Mouse (Mus musculus) right cerebral cortex, adult 18-20 months (tissue): ENCODE measurements around the gene Rel.

Experiments
- DNase-seq: peaks from one replicate; pipeline ENCODE4 v3.0.0; 2022; ENCODE audit warnings: mixed read lengths

Gene Rel

GRCm38 (mm10) chr11:23741386-23741785 is 29.4 kb downstream of the Rel start:
- no peak for DNase-seq

- no peak for DNase-seq
These were observed 29.9 kb downstream of the Rel start for GRCm38 (mm10) chr11:23740895-23741294.

DNA sequence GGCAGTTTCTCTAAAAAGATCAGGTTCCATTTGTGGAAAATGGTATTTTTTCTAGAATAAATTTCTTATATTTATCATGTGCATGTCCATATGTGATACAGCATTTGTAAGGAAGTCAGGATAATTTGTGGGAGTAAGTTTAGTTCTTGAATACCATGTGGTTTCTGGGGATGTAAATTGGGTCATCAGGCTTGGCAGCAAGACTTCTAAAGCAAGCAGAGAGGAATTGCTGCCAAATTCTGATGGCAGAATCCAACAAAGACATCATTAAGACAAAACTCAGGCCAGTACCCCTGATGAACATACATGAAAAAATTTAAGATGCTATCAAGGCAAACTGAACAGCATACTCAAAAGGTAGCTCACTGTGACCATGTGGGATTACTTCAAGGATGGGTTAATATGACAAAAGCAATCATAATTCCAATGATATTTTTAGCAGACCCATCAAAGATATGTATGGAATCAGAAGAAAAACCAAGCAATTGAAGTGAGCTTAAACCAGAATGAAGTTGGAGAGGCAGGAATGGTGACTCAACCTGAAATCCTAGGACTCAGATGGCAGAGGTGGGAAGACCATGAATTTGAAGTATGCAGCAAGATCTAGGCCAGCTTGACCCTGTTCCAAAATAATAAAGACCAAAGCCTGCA is 34.8 kb downstream of the Rel start:
- DNase-seq: peak; percentile 25

DNA sequence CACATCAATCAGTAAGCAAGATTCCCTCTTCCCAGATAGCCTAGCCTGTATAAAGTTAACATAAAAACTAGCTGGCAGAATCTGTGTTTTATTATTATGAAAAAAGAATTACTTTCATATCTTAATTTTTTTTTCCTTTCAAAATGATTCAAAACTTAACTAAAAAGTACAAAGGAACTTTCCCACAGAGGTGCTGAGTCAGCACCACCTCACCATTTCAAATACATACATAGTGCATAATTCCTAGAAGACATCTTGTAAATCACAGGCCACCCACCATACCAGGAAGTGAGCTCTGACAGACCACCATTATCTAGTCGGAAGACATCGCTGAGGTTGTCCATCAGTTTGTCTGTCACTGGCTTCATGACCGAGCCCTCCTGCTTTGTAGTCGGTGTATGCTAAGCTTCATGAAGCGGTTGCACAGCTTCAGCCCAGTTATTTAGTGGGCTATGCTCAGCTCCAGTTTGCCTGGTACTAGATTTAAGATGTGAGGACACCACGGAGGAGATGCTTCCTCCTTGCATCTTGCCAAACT is 36.0 kb downstream of the Rel start:
- DNase-seq: no peak

- DNase-seq: no peak
These were observed 37.9 kb downstream of the Rel start for GRCm38 (mm10) chr11:23732840-23733239.

DNA sequence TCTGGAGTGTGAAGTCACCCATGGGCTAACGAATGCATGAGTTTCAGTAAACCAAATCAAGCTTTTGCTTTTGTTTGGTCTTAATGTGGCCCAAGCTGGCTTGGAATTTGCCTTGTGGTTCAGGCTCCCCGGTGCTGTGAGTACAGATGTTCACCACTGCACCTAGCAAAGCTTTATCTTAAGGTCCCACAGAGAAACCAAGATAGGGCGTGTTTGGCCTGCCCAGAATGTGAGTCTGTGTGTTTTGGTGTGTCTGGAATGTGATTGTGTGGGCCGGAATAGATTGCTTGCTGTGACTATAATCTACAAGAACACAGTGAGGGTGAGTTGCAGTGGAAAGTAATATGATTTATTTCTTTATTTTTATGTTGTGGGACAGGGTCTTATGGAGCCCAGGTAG is 40.6 kb downstream of the Rel start:
- no peak for DNase-seq

- no peak for DNase-seq
These were observed 42.6 kb downstream of the Rel start for GRCm38 (mm10) chr11:23728186-23728585.

DNA sequence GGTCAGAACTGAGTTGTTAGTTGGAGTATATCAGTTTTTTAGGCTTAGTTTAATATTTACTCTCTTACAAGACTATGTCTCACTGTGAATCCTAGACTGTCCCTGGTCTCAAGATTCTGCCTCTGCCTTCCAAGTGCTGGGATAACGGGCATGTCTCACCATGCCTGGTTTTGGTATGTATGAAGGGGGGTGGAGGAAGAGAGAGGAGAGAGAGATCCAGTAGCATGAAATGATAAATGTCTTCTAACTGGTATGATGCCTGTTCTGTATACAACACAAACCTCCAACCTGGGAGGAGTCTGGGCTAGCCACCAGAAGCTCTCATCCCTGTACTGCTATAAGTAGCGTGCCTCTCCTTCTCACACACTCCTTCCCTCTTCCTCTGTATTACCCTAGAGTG is 44.3 kb downstream of the Rel start:
- no peak for DNase-seq

DNA sequence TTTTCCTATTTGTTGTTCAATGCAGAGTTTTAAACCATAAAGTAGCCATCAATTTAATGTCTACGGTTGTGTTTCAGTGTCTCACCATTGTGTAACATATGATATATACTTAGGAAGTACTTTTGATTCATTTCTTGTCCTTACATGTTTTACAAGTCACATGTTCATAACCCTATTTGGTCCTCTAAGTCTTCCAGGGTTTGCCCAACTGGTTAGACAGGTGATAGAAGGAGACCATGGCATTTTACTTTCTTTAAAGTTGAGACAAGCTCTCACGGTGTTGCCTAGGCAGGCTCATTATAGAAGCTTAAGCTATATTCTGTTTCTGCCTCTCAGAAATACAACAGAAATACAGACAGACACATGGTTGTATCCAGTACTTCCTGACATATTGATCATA is 44.9 kb downstream of the Rel start:
- DNase-seq: no peak

- DNase-seq: no peak
These were observed 48.4 kb downstream of the Rel start for GRCm38 (mm10) chr11:23722326-23722725.

GRCm38 (mm10) chr11:23719825-23720224 is 50.9 kb downstream of the Rel start:
- DNase-seq: no peak

DNA sequence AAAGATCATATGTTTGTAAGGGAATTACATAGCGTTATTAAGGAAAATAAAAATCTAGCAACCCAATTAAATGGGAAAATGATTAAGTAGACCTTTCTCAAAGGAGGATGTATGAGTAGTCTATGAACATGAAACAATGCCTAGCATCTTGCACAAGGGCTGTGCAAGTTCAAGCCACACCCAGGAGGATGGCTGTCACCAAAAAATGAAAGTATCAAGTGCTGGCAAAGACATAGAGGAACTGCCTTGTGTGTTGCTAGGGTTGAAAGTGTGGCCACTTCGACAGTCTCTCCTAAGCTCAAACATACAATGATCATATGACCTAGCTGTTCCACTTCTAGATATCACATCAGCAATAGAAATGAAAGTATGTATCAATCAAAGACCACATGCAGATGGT is 51.9 kb downstream of the Rel start:
- no peak for DNase-seq

GRCm38 (mm10) chr11:23712299-23712698 is 58.5 kb downstream of the Rel start:
- no peak for DNase-seq

DNA sequence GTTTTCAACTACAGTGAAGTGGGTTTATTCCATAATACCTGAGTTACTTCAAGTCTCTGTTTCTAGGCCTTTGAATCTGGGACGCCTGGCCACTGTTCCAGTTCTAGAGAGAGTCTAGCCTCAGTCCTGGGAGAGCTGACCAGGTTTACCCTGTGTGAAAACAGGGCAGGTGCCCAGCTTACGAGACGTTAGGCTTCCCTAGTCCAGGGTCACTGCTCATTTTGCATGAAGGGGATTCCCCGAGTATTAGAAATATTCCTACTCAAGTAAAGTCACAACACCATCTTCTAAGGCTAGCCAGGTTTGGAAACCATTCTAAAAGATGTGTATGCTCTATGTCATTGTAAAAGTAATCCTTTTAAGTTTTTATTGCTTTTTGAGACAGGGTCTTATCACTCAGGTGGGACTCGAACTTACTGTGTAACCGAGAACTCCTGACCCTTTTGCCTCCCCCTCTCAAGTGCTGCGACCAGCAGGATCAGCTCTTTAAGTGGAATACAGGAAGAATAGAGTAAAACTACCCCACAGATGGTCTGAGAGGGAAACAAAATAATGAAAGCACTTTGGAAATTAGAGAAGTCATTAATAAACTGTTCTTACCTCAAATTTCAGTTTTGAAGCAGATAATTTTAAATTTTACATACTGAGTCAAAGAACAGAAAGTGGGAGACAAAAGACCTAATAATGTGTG is 66.0 kb downstream of the Rel start:
- DNase-seq: no peak

- no peak for DNase-seq
These were observed 68.9 kb downstream of the Rel start for GRCm38 (mm10) chr11:23701831-23702230.

GRCm38 (mm10) chr11:23699414-23700095 is 71.2 kb downstream of the Rel start:
- DNase-seq: no peak

GRCm38 (mm10) chr11:23698526-23698925 is 72.2 kb downstream of the Rel start:
- no peak for DNase-seq

- DNase-seq: no peak
These were observed 74.9 kb downstream of the Rel start for GRCm38 (mm10) chr11:23695847-23696246.

GRCm38 (mm10) chr11:23693286-23693685 is 77.5 kb downstream of the Rel start:
- DNase-seq: no peak

- DNase-seq: no peak
These were observed 82.7 kb downstream of the Rel start for GRCm38 (mm10) chr11:23688060-23688459.
